Mouse (Mus musculus): ENCODE measurements around the gene Gm4792. TPM values are rescaled to one million over a fixed set of nuclear protein-coding genes. Genes with fewer than 3 reads are reported as not detected.

Gene Gm4792
- polyA plus RNA-seq, 1 experiment, result not detected

- Histone ChIP-seq H3K4me3 (ENCODE audit: insufficient read depth, low read length) (no peak overlapping the region), H3K4me1 (ENCODE audit: control insufficient read depth, insufficient read depth, low read length) (no peaks in the 10 kb centered on the region), H3K27ac (ENCODE audit: insufficient read depth, low read length) (no peak overlapping the region)
- no peak for TF ChIP-seq CTCF (IDR thresholded peaks at IDR 0.05; ENCODE audit: borderline replicate concordance, insufficient read depth, low read length)
- TF ChIP-seq POLR2A (IDR thresholded peaks at IDR 0.05; ENCODE audit: low read depth, low read length), result no peak
These were observed 36.5 kb upstream of the Gm4792 start for GRCm38 (mm10) chr10:94335047-94335446.

GRCm38 (mm10) chr10:94333328-94333727 is 34.8 kb upstream of the Gm4792 start:
- Histone ChIP-seq H3K27ac (ENCODE audit: insufficient read depth, low read length) (no peak overlapping the region), H3K4me3 (ENCODE audit: insufficient read depth, low read length) (no peak overlapping the region)

GRCm38 (mm10) chr10:94332358-94333137 is 34.0 kb upstream of the Gm4792 start:
- Histone ChIP-seq H3K27ac (ENCODE audit: insufficient read depth, low read length) (no peak overlapping the region), H3K4me1 (ENCODE audit: control insufficient read depth, insufficient read depth, low read length) (no peaks in the 10 kb centered on the region), H3K4me3 (ENCODE audit: insufficient read depth, low read length) (no peak overlapping the region)
- TF ChIP-seq CTCF (IDR thresholded peaks at IDR 0.05; ENCODE audit: borderline replicate concordance, insufficient read depth, low read length) (no peak), POLR2A (IDR thresholded peaks at IDR 0.05; ENCODE audit: low read depth, low read length) (no peak)

More at GRCm38 (mm10) chr10:94333328-94333727, 34.8 kb upstream of the Gm4792 start:
- H3K4me1 ChIP-seq (ENCODE audit: control insufficient read depth, insufficient read depth, low read length), result no peaks in the 10 kb centered on the region
- TF ChIP-seq CTCF (IDR thresholded peaks at IDR 0.05; ENCODE audit: borderline replicate concordance, insufficient read depth, low read length), result no peak
- no peak for TF ChIP-seq POLR2A (IDR thresholded peaks at IDR 0.05; ENCODE audit: low read depth, low read length)

GRCm38 (mm10) chr10:94329962-94330361 is 31.5 kb upstream of the Gm4792 start:
- Histone ChIP-seq H3K4me1 (ENCODE audit: control insufficient read depth, insufficient read depth, low read length) (no peaks in the 10 kb centered on the region), H3K27ac (ENCODE audit: insufficient read depth, low read length) (no peak overlapping the region), H3K4me3 (ENCODE audit: insufficient read depth, low read length) (no peak overlapping the region)
- TF ChIP-seq CTCF (IDR thresholded peaks at IDR 0.05; ENCODE audit: borderline replicate concordance, insufficient read depth, low read length) (no peak), POLR2A (IDR thresholded peaks at IDR 0.05; ENCODE audit: low read depth, low read length) (no peak)

- no peak overlapping the region for H3K4me3 ChIP-seq (ENCODE audit: insufficient read depth, low read length)
- no peak overlapping the region for H3K27ac ChIP-seq (ENCODE audit: insufficient read depth, low read length)
- TF ChIP-seq POLR2A (IDR thresholded peaks at IDR 0.05; ENCODE audit: low read depth, low read length) (no peak), CTCF (IDR thresholded peaks at IDR 0.05; ENCODE audit: borderline replicate concordance, insufficient read depth, low read length) (no peak)
- no peaks in the 10 kb centered on the region for H3K4me1 ChIP-seq (ENCODE audit: control insufficient read depth, insufficient read depth, low read length)
These were observed 20.1 kb upstream of the Gm4792 start for GRCm38 (mm10) chr10:94318574-94318973.

- H3K4me3 ChIP-seq (ENCODE audit: insufficient read depth, low read length), result no peak overlapping the region
- no peak overlapping the region for H3K27ac ChIP-seq (ENCODE audit: insufficient read depth, low read length)
- TF ChIP-seq CTCF (IDR thresholded peaks at IDR 0.05; ENCODE audit: borderline replicate concordance, insufficient read depth, low read length), result no peak
- TF ChIP-seq POLR2A (IDR thresholded peaks at IDR 0.05; ENCODE audit: low read depth, low read length), result no peak
- H3K4me1 ChIP-seq (ENCODE audit: control insufficient read depth, insufficient read depth, low read length), result no peaks in the 10 kb centered on the region
These were observed 14.6 kb upstream of the Gm4792 start for GRCm38 (mm10) chr10:94313146-94313545.

GRCm38 (mm10) chr10:94312007-94312715 is 13.7 kb upstream of the Gm4792 start:
- Histone ChIP-seq H3K27ac (ENCODE audit: insufficient read depth, low read length) (no peak overlapping the region), H3K4me1 (ENCODE audit: control insufficient read depth, insufficient read depth, low read length) (no peaks in the 10 kb centered on the region), H3K4me3 (ENCODE audit: insufficient read depth, low read length) (peak overlapping the region; percentile 30)
- TF ChIP-seq CTCF (IDR thresholded peaks at IDR 0.05; ENCODE audit: borderline replicate concordance, insufficient read depth, low read length) (no peak), POLR2A (IDR thresholded peaks at IDR 0.05; ENCODE audit: low read depth, low read length) (no peak)

- Histone ChIP-seq H3K27ac (ENCODE audit: insufficient read depth, low read length) (no peak within 1 kb of the TSS), H3K4me3 (ENCODE audit: insufficient read depth, low read length) (peak within 1 kb of the TSS; percentile 30), H3K4me1 (ENCODE audit: control insufficient read depth, insufficient read depth, low read length) (no peaks in the 10 kb centered on the region)
- TF ChIP-seq CTCF (IDR thresholded peaks at IDR 0.05; ENCODE audit: borderline replicate concordance, insufficient read depth, low read length) (no peak), POLR2A (IDR thresholded peaks at IDR 0.05; ENCODE audit: low read depth, low read length) (no peak)
These were observed 13.1 kb upstream of the Gm4792 start, which contains the start of gene Tmcc3 for GRCm38 (mm10) chr10:94311511-94312006. TSS of gene Tmcc3 (plus strand) at chr10:94311949.

- Histone ChIP-seq H3K4me3 (ENCODE audit: insufficient read depth, low read length) (no peak overlapping the region), H3K4me1 (ENCODE audit: control insufficient read depth, insufficient read depth, low read length) (no peaks in the 10 kb centered on the region), H3K27ac (ENCODE audit: insufficient read depth, low read length) (no peak overlapping the region)
- TF ChIP-seq POLR2A (IDR thresholded peaks at IDR 0.05; ENCODE audit: low read depth, low read length) (no peak), CTCF (IDR thresholded peaks at IDR 0.05; ENCODE audit: borderline replicate concordance, insufficient read depth, low read length) (no peak)
These were observed 12.2 kb upstream of the Gm4792 start for GRCm38 (mm10) chr10:94310499-94311267.

Measured in embryonic fibroblast, embryonic 13.5 days (primary cell).